Mouse (Mus musculus) heart, embryonic 10.5 days (tissue): ENCODE results near the gene Elmod1. TPM values are rescaled to one million over a fixed set of nuclear protein-coding genes. Genes with fewer than 3 reads are reported as not detected.
"Not testable (repeated sequence)": the region's sequence is repeated elsewhere in the genome, so short reads cannot be mapped to it uniquely, and the experiment has no call there.

Experiments
- DNase-seq: peaks from one replicate; pipeline ENCODE4 v3.0.0-alpha.2; 2017; ENCODE audit warnings: low spot score
- H3K27ac ChIP-seq: fragments of 300-500 bp; sonication (generic); 2 replicates; pipeline ENCODE4 v1.5.1; 2016; ENCODE audit warnings: mild to moderate bottlenecking
- H3K27me3 ChIP-seq: fragments of 300-500 bp; sonication (generic); 2 replicates; pipeline ENCODE4 v1.6.1; 2016; ENCODE audit warnings: mild to moderate bottlenecking; ENCODE audit not compliant: poor library complexity, insufficient read depth, severe bottlenecking
- H3K36me3 ChIP-seq: fragments of 300-500 bp; sonication (generic); 2 replicates; pipeline ENCODE4 v1.6.1; 2016; ENCODE audit warnings: mild to moderate bottlenecking, moderate library complexity
- H3K4me1 ChIP-seq: fragments of 300-500 bp; sonication (generic); 2 replicates; pipeline ENCODE4 v1.6.1; 2016; ENCODE audit warnings: mild to moderate bottlenecking
- H3K4me3 ChIP-seq: fragments of 300-500 bp; sonication (generic); 2 replicates; pipeline ENCODE4 v1.5.1; 2016; ENCODE audit warnings: mild to moderate bottlenecking, moderate library complexity
- H3K9me3 ChIP-seq: fragments of 300-500 bp; sonication (generic); 2 replicates; pipeline ENCODE4 v1.6.1; 2016; ENCODE audit warnings: mild to moderate bottlenecking, moderate library complexity
- WGBS: fragments of 180-500 bp; shearing (Covaris S2); methylation state at CpG from one replicate; pipeline ENCODE4 v1.1.7; 2016; 5-methylcytosine and 5-hydroxymethylcytosine counted together
- polyA plus RNA-seq: library from polyadenylated mRNA; unstranded; fragments of >200 nt; fragmentation: Nextera tagmentation; extraction: Ambion mirVana; gene quantifications from 2 replicates; pipeline ENCODE4 v1.2.1, GENCODE M21; 2016

Elmod1 gene
- not detected in 2 replicates for polyA plus RNA-seq

DNA sequence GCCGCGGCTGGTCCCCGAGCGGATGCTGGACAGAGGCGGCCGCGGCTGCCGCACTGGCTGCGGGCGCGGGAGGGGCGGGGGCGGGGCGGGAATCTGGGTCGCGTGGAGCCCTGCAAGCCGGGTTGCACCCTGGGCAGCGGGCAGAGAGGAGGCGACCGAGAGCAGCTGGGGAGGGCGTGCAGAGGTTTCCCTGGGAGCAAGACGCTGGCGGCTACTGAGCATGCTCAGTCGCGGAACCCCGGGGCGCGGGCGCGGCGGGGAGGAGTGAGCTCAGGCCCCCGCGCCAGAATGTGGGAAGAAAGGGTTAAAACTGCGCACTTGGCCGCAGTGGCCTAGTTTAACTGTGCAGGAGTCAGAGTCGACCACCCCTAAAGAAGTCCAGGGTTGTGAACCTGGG lies at the start of gene Elmod1:
Gene Elmod1, minus strand, starts transcription at position 180 of the 397 bp plus-strand sequence.
- H3K27ac ChIP-seq = no peak within 1 kb of the TSS
- under 1% methylated on average over 36 of the region's 36 CpGs for WGBS
- DNase-seq = no peak

DNA sequence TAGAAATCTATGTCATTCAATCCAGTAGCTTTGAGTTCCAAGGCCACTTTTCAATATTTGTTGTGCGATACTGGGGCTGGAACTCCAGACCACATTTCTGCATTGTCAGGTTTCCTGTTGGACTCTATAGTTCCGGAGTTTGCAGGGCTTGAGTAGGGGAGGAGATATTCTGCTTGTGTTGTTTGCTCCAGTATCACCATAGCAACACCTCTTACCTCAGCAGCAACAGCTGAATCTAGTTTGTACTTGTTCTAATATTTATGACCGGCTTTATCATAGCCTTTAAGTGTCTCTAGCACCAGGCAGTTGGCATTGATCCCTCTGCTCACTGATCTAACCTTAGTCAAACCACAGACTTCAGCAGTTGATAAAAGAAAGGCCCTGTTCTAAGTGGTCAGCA lies 47.7 kb upstream of the Elmod1 start:
- Histone ChIP-seq H3K4me1 (no peaks in the 10 kb centered on the region), H3K9me3 (no peaks in the 10 kb centered on the region), H3K27me3 (no peaks in the 10 kb centered on the region), H3K4me3 (no peak overlapping the region), H3K36me3 (no peaks in the 10 kb centered on the region), H3K27ac (no peak overlapping the region)
- WGBS = 77% methylated on average over 3 of the region's 3 CpGs
- DNase-seq = no peak

More for the DNA sequence above, at the start of gene Elmod1:
- no peaks in the 10 kb centered on the region for H3K9me3 ChIP-seq
- H3K36me3 ChIP-seq = no peaks in the 10 kb centered on the region
- peaks cover 11% of the 10 kb centered on the region for H3K4me1 ChIP-seq
- H3K4me3 ChIP-seq = peak within 1 kb of the TSS; percentile 68
- peaks cover 38% of the 10 kb centered on the region for H3K27me3 ChIP-seq

DNA sequence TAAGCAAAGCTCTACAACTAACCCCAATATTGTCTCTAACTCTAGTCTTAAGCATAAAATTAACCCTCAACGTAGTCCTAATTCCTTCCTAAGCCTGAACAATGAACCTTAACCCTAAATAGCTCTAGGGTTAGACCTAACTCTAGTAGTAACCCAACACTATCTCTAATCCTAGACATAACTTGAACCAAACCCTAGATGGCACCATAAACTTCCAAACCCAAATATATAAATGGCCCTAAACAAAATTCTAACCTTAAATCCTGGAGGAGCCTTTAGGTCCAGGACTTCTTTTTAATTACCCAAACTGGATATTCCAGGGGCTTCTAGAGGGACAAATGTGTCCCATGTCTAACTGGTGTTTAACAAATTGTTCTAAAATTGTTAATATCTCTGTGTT lies 19.4 kb upstream of the Elmod1 start:
- DNase-seq = no peak
- no peaks in the 10 kb centered on the region for H3K36me3 ChIP-seq
- no peaks in the 10 kb centered on the region for H3K27me3 ChIP-seq
- no peaks in the 10 kb centered on the region for H3K9me3 ChIP-seq
- H3K4me3 ChIP-seq = no peak overlapping the region
- no peak overlapping the region for H3K27ac ChIP-seq
- no peaks in the 10 kb centered on the region for H3K4me1 ChIP-seq
- 69% methylated on average over 1 of the region's 1 CpGs for WGBS

DNA sequence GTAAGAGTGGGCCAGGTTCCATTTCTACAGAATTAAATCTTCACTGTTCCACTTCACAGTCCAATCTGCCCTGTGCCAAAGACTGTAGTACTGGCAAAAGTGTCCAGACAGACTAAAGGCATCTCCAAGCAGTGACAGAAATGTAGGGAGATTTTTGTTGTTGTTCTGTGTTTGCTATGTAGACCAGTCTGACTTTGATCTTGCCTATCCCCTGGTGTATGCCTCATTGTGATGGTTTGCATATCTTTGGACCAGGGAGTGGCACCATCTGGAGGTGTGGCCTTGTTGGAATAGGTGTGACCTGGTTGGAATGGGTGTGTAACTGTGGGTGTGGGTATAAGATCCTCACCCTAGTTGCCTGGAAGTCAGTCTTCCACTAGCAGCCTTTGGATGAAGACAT lies 17.5 kb upstream of the Elmod1 start:
- not testable (repeated sequence) for DNase-seq, H3K27ac ChIP-seq, H3K4me3 ChIP-seq, H3K4me1 ChIP-seq, H3K27me3 ChIP-seq, H3K36me3 ChIP-seq, H3K9me3 ChIP-seq

DNA sequence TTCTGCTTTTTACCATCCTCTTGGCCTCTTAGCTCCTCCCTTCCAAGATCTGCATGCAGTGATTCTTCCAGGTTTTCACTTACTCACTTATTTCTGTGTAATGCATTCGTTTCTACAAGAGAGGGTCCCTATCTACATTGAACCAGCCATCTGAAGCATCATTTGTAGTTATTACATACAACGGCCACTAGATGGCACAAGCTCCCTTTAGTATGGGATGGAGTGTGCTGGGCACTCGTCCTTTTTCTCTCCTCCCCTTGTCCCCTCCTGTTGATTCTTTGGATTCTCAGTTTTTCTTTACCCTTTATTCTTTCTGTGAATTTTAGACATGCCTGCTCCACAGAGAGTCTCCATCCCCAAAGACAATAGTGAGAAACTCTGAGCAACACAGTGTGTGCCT lies 15.8 kb upstream of the Elmod1 start:
- no peak overlapping the region for H3K27ac ChIP-seq
- DNase-seq = no peak
- WGBS = 4% methylated on average over 3 of the region's 3 CpGs
- H3K9me3 ChIP-seq = no peaks in the 10 kb centered on the region
- no peak overlapping the region for H3K4me3 ChIP-seq
- H3K36me3 ChIP-seq = no peaks in the 10 kb centered on the region
- 0 out of 2 replicates have a peak, but pooled peaks cover 8% of the 10 kb centered on the region for H3K27me3 ChIP-seq
- H3K4me1 ChIP-seq = no peaks in the 10 kb centered on the region

DNA sequence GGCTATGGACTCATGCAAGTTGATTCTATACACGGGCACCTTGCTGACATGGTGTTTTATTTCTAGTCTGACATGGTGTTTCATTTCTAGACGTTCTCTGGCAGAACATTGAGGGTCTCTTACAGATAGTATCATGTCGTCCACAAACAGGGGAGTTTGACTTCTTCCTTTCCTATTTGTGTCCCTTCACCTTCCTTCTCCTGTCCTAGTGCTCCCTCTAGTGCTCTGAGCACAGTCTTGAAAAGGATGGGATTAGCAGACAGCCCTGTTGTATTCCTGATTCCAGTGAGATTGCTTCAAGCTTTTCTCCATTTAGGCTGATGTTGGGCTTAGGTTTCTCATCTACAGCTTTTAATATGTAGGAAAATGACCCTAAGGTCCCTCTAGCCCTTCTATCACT lies 11.9 kb upstream of the Elmod1 start:
- no peak overlapping the region for H3K27ac ChIP-seq
- H3K9me3 ChIP-seq = no peaks in the 10 kb centered on the region
- no peak overlapping the region for H3K4me3 ChIP-seq
- 34% methylated on average over 3 of the region's 3 CpGs for WGBS
- H3K36me3 ChIP-seq = no peaks in the 10 kb centered on the region
- DNase-seq = no peak
- peaks cover 14% of the 10 kb centered on the region; the same call in 1 of the 2 replicates for H3K27me3 ChIP-seq
- H3K4me1 ChIP-seq = no peaks in the 10 kb centered on the region

DNA sequence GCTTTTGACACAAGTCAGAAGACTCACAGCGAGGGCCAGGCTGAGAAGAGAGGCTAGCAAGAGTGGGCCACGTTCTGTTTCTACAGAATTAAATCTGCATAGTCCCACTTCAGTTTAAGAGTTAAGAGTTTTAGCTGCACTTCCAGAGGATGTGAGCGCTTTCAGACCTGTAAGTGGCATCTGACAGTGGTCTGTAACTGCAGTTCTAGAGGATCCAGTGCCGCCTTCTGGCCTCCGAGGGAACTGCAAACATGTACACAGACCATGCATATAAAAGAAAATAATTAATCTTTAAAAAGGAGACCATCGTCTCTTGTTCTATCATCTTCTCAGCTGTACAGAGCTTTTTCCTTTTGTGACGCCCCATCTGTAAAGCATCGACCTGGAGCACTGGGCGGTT lies 9.8 kb upstream of the Elmod1 start:
- H3K27ac ChIP-seq = no peak overlapping the region
- H3K27me3 ChIP-seq = peaks cover 14% of the 10 kb centered on the region; the same call in 1 of the 2 replicates
- no peaks in the 10 kb centered on the region for H3K4me1 ChIP-seq
- no peak for DNase-seq
- WGBS = 32% methylated on average over 9 of the region's 9 CpGs
- H3K4me3 ChIP-seq = no peak overlapping the region
- H3K36me3 ChIP-seq = no peaks in the 10 kb centered on the region
- no peaks in the 10 kb centered on the region for H3K9me3 ChIP-seq

DNA sequence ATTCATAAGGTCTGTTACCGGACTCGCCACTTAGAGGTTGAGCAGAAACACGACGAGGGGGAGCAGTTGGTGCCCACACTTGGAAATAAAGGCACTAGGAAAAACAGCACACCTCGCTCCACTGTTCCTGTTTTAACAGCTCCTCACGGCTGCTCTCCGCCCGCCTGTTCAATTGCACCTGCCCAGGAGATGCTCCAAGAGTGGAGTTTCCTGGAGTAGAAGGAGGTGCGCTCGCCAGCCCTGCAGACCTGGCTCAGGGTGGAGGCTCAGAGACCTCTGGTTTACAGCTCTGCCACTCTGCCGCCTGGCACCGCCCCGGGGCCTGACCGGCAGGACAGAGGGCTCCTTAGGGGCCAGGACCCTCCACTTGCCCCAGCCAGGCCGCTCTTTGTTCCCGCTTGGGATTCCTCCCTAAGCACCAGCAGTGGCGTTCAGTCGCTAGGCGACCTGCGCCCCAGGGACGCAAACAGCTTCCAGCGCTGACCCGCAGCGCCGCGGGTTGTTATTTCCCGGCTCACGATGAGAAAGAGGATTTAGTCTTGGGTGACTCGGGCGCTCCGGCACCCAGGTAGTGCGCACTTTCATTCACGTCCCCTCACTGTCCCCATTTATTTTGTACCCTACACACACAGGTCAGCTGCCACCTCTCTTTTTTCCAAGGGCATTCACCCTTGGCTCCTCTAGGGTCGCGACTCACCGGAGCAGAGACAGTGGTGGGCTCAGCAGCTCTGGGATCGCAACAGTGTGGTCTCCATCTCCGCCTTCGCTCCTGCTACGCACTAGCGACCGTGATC lies 576 bp downstream of the Elmod1 start:
- no peak for DNase-seq
- H3K9me3 ChIP-seq = no peaks in the 10 kb centered on the region
- H3K4me3 ChIP-seq = peak overlapping the region; percentile 68
- peaks cover 11% of the 10 kb centered on the region for H3K4me1 ChIP-seq
- H3K36me3 ChIP-seq = no peaks in the 10 kb centered on the region
- H3K27me3 ChIP-seq = peaks cover 38% of the 10 kb centered on the region
- H3K27ac ChIP-seq = no peak overlapping the region
- 2% methylated on average over 42 of the region's 42 CpGs for WGBS

DNA sequence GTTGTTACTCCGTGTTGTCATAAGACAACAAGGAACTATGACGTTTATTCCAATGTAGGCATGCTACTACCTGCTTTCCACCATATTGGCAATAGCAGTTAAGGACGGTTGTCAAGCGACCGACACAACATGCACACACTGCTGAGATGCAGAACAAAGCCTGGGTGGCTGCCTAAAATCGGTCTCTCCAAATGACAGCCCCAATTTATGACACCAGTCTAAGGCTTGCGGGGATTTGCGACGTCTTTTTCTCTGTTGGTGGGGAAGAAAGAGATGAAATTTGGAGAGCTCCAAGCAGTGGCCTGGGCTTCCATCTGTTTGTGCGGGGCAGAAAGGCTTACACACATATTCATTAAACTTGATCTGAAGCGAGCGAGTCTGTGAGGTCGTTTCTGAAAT lies 1.2 kb downstream of the Elmod1 start:
- Histone ChIP-seq H3K27ac (no peak overlapping the region), H3K4me3 (peak overlapping the region; percentile 68; the same call in 1 of the 2 replicates), H3K4me1 (peaks cover 11% of the 10 kb centered on the region), H3K9me3 (no peaks in the 10 kb centered on the region), H3K27me3 (peaks cover 38% of the 10 kb centered on the region), H3K36me3 (no peaks in the 10 kb centered on the region)
- WGBS = 26% methylated on average over 13 of the region's 13 CpGs
- no peak for DNase-seq

DNA sequence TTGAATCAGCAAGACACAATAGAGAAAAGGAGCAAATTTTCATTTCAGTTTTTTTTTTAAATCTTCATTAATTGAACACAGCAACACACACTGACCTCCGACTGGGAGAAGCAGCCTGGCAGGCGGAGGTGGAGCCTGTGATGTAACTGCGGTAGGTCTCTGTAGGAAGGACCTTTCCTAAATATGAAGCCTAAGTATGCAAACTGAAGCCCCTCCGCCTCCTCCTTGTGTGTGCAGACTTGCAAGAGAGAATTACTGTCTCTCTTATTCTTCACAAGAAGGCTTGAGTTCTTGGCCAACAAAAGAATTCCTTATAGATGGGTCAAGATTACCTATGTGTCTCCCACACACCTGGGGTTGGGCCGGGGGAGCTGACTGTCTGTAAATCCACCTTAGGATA lies 1.9 kb downstream of the Elmod1 start:
- H3K27me3 ChIP-seq = peaks cover 38% of the 10 kb centered on the region
- no peaks in the 10 kb centered on the region for H3K36me3 ChIP-seq
- DNase-seq = no peak
- no peak overlapping the region for H3K4me3 ChIP-seq
- WGBS = 65% methylated on average over 5 of the region's 5 CpGs
- no peak overlapping the region for H3K27ac ChIP-seq
- peaks cover 11% of the 10 kb centered on the region for H3K4me1 ChIP-seq
- no peaks in the 10 kb centered on the region for H3K9me3 ChIP-seq

DNA sequence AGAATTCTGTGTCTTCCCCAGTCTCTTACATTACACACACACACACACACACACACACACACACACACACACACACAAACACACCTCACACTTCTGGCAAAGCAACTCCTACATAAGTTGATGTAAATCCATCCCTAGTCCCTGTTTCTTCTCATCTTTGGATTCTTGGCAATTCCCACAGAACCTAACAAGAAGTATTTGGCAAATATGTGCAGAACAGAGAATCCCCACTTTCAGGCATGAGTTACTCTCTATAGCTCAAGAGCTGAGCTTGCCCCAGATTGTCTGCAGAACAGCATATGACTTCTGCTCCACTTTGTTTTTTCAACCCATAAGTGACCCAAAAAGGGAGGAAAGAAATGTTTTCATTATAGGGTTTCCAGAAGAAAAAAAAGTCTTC lies 2.7 kb downstream of the Elmod1 start:
- Histone ChIP-seq H3K36me3 (no peaks in the 10 kb centered on the region), H3K27me3 (peaks cover 38% of the 10 kb centered on the region), H3K27ac (no peak overlapping the region), H3K4me3 (no peak overlapping the region), H3K9me3 (no peaks in the 10 kb centered on the region), H3K4me1 (peaks cover 11% of the 10 kb centered on the region)
- DNase-seq = no peak

DNA sequence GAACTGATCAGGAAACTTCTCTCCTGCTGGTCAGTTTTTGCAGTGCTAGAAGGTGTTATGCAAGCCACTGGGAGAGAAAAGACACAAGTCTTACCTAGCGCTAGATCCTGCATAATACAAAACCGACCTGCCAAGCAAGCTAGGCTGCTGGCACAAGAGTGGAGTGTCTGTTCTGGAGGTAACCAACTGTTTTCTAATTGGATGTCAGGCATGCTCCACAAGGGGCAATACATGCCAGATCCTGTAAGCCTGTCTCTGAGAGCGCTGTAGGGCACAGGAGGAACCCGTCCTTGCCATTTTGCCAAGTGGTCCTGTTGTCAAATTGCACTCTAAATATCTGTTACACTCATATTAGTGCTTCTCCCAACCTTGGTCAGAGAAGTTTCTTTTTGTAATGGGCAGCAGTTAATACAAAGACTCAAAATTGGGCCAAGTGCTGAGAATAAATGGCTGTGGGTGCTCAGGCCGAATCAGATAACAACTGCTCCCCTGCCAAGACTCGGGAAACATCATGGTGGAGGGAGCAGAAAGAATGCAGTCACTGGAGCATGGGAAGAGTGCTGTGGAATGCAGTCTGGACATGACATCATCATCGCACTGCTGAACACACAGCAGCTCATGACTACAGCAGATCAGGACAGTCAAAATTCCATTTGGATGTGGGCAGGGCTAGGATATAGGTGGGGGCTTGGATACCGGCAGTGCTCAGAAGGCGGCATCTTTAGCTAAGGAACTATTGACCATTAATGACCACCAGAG lies 7.3 kb downstream of the Elmod1 start:
- 63% methylated on average over 9 of the region's 9 CpGs for WGBS
- H3K4me3 ChIP-seq = no peak overlapping the region
- peaks cover under 1% of the 10 kb centered on the region; the same call in 1 of the 2 replicates for H3K27me3 ChIP-seq
- no peaks in the 10 kb centered on the region for H3K4me1 ChIP-seq
- H3K27ac ChIP-seq = no peak overlapping the region
- no peaks in the 10 kb centered on the region for H3K9me3 ChIP-seq
- no peaks in the 10 kb centered on the region for H3K36me3 ChIP-seq
- DNase-seq = no peak

DNA sequence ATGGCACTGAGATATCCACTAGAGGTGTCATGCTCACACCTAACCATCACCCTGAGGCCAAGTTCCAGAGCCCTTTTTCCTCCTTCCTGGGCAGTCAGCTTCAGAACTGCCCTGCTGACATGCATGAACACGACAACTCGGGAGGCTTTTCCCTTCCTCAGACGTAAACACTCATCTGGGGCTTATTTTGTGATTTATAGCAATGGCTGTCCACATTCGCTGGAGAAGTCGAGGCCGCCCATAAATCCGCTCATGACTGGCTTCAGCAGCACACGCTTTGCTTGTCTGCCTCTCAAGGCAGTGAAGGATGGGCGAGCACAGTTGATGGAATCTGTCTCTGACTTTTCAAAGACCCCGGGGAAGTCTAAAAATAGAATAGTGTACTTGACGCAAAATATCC lies 18.1 kb downstream of the Elmod1 start:
- Histone ChIP-seq H3K9me3 (no peaks in the 10 kb centered on the region), H3K4me1 (0 out of 2 replicates have a peak, but pooled peaks cover 2% of the 10 kb centered on the region), H3K4me3 (no peak overlapping the region), H3K36me3 (no peaks in the 10 kb centered on the region), H3K27ac (no peak overlapping the region), H3K27me3 (no peaks in the 10 kb centered on the region)
- no peak for DNase-seq
- 68% methylated on average over 11 of the region's 11 CpGs for WGBS
